ENCODE assay signal across 10 mouse cellular contexts in the genomic region with DNA sequence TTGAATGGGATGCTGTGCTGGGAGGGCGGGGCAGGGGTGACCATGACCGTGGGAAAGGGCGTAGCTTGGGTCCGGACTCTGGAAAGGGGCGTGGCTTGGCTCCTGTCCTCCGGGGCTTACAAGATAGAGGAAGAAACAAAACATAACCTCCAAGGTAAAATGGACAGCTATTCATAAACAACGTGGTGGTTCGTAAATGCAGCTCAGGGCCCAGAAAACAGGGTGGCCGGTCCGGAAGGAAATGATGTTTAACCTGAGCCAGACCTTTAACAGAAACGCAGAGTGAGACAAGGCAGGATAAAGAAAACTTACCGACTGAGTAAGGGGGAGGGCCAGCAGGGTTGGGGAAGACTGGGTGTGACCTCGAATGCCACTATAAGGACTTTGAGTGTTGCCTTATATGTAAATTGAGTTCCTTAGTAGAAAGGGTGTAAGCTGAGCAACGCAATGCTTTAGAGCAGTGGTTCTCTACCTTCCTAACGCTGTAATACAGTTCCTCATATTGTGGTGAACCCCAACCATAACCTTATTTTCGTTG. TPM values are rescaled to one million over a fixed set of nuclear protein-coding genes. Genes with fewer than 3 reads are reported as not detected.
DNase-seq lines count a peak whose midpoint lies in the region; ATAC-seq lines count a peak whose summit lies in the region.
"Had no signal": no experiment of that assay in that cellular context is flagged by ENCODE, and none has a peak within 500 bp of the region (broad histone marks: within the 10 kb centered on the region; RNA-seq: fewer than 3 reads in every experiment).

No protein-coding gene starts in this region.

- H3K9ac ChIP-seq in intestine, embryonic 14.5 days (ENCODE audit: low read length) = no peak overlapping the region
- peak overlapping the region; percentile 37 for H3K9ac ChIP-seq in liver, embryonic 13.5 days
- H3K9ac ChIP-seq in midbrain, embryonic 11.5 days (ENCODE audit: low read length) = no peak overlapping the region
- H3K9ac ChIP-seq: neural tube, embryonic 12.5 days had no signal

- DNase-seq in R1 (ENCODE audit: low read depth, low spot score) = peak; percentile 62
- DNase-seq in intestine, embryonic 14.5 days (ENCODE audit: low spot score) = no peak
- DNase-seq in liver, embryonic 13.5 days = peak; percentile 74
- DNase-seq in spleen, adult 12 weeks (ENCODE audit: low spot score) = peak; percentile 64
- no peak for DNase-seq in layer of hippocampus, postnatal 25 days (ENCODE audit: extremely low spot score in 1 of 2, low spot score in 1 of 2)
- DNase-seq in retina, postnatal 1 day = no peak
- DNase-seq in midbrain, embryonic 11.5 days (ENCODE audit: low spot score, missing footprints) = no peak

- WGBS in intestine, embryonic 14.5 days = 28% methylated on average over 16 of the region's 16 CpGs
- WGBS in liver, embryonic 13.5 days (ENCODE audit: insufficient replicate concordance) = 20% methylated on average over 16 of the region's 16 CpGs
- 55% methylated on average over 16 of the region's 16 CpGs for WGBS in midbrain, embryonic 11.5 days

- H3K36me3 ChIP-seq in intestine, embryonic 14.5 days (ENCODE audit: control insufficient read depth, insufficient read depth, low read length) = no peaks in the 10 kb centered on the region
- H3K36me3 ChIP-seq in liver, embryonic 13.5 days = no peaks in the 10 kb centered on the region
- H3K36me3 ChIP-seq in midbrain, embryonic 11.5 days (ENCODE audit: control insufficient read depth, insufficient read depth, low read length) = no peaks in the 10 kb centered on the region
- H3K36me3 ChIP-seq: neural tube, embryonic 12.5 days had no signal

- peak overlapping the region; percentile 42 for H3K4me2 ChIP-seq in intestine, embryonic 14.5 days (ENCODE audit: low read length)
- H3K4me2 ChIP-seq in liver, embryonic 13.5 days = peak overlapping the region; percentile 61
- no peak overlapping the region for H3K4me2 ChIP-seq in midbrain, embryonic 11.5 days
- H3K4me2 ChIP-seq: neural tube, embryonic 12.5 days had no signal

- H3K27ac ChIP-seq in intestine, embryonic 14.5 days (ENCODE audit: low read depth) = no peak overlapping the region
- peak overlapping the region; percentile 12; the same call in 1 of the 2 replicates for H3K27ac ChIP-seq in liver, embryonic 13.5 days
- no peak overlapping the region for H3K27ac ChIP-seq in midbrain, embryonic 11.5 days (ENCODE audit: low read depth, low read length)
- H3K27ac ChIP-seq: neural tube, embryonic 12.5 days had no signal

- ATAC-seq in erythroid progenitor cell, adult 5-6 weeks (replicated peaks; ENCODE audit: low FRiP score, poor library complexity, severe bottlenecking) = peak; percentile 94
- no peak for ATAC-seq in intestine, embryonic 14.5 days (replicated peaks; ENCODE audit: low FRiP score, low TSS enrichment, low read depth)
- peak; percentile 93 for ATAC-seq in liver, embryonic 13.5 days (ENCODE audit: low read depth)
- no peak for ATAC-seq in midbrain, embryonic 11.5 days (ENCODE audit: low FRiP score)

- H3K27me3 ChIP-seq in intestine, embryonic 14.5 days (replicated peaks; ENCODE audit: control insufficient read depth, insufficient read depth, low read length) = no peaks in the 10 kb centered on the region
- peaks cover 18% of the 10 kb centered on the region for H3K27me3 ChIP-seq in liver, embryonic 13.5 days
- no peaks in the 10 kb centered on the region for H3K27me3 ChIP-seq in midbrain, embryonic 11.5 days (ENCODE audit: control insufficient read depth, insufficient read depth, low read length)
- H3K27me3 ChIP-seq: neural tube, embryonic 12.5 days had no signal

- no peak overlapping the region for H3K4me3 ChIP-seq in intestine, embryonic 14.5 days (ENCODE audit: low read depth, low read length)
- peak overlapping the region; percentile 33 for H3K4me3 ChIP-seq in liver, embryonic 13.5 days (replicated peaks)
- no peak overlapping the region for H3K4me3 ChIP-seq in midbrain, embryonic 11.5 days (ENCODE audit: low read depth, low read length)
- H3K4me3 ChIP-seq: neural tube, embryonic 12.5 days had no signal

- H3K9me3 ChIP-seq in intestine, embryonic 14.5 days (ENCODE audit: control insufficient read depth, low read length) = no peaks in the 10 kb centered on the region
- no peaks in the 10 kb centered on the region for H3K9me3 ChIP-seq in liver, embryonic 13.5 days (replicated peaks)
- no peaks in the 10 kb centered on the region for H3K9me3 ChIP-seq in midbrain, embryonic 11.5 days (ENCODE audit: control insufficient read depth, low read length)
- H3K9me3 ChIP-seq: neural tube, embryonic 12.5 days had no signal

- H3K4me1 ChIP-seq in intestine, embryonic 14.5 days (replicated peaks; ENCODE audit: control insufficient read depth, insufficient read depth, low read length) = peaks cover 7% of the 10 kb centered on the region; the same call in 1 of the 2 replicates
- peaks cover 16% of the 10 kb centered on the region for H3K4me1 ChIP-seq in liver, embryonic 13.5 days (replicated peaks)
- H3K4me1 ChIP-seq in midbrain, embryonic 11.5 days (ENCODE audit: control insufficient read depth, insufficient read depth, low read length) = peaks cover 2% of the 10 kb centered on the region; the same call in 1 of the 2 replicates

RNA-seq across cellular contexts. Expression of a gene that starts 26.9 kb away (rescaled TPM):
- 32.7 and 50.8 TPM in 2 replicates for total RNA-seq in erythroid progenitor cell, adult 5-6 weeks (2015; ENCODE audit: low replicate concordance)
- total RNA-seq in erythroid progenitor cell, adult 5-6 weeks (2017; ENCODE audit: low replicate concordance) = 28.5 and 35.9 TPM in 2 replicates
- polyA plus RNA-seq in intestine, embryonic 14.5 days (2014; fragmentation: Nextera tagmentation; extraction: Ambion mirVana) = 0.42 and 0.80 TPM in 2 replicates
- polyA plus RNA-seq in liver, embryonic 13.5 days (2015; fragmentation: Nextera tagmentation; extraction: Ambion mirVana) = 31.6 and 33.2 TPM in 2 replicates
- under 1 TPM; 0.28 to 0.74 TPM for total RNA-seq in layer of hippocampus, postnatal 25 days (2021)
- 4.9 and 5.0 TPM in 2 replicates for polyA plus RNA-seq in midbrain, embryonic 11.5 days (2014; fragmentation: Nextera tagmentation; extraction: Ambion mirVana)

RNA-seq across cellular contexts. Expression of a gene that starts 34.3 kb away (rescaled TPM):
- total RNA-seq in erythroid progenitor cell, adult 5-6 weeks (2015; ENCODE audit: low replicate concordance) = not detected in 2 replicates
- not detected in 2 replicates for total RNA-seq in erythroid progenitor cell, adult 5-6 weeks (2017; ENCODE audit: low replicate concordance)
- polyA plus RNA-seq in intestine, embryonic 14.5 days (2014; fragmentation: Nextera tagmentation; extraction: Ambion mirVana) = not detected in 2 replicates
- polyA plus RNA-seq in liver, embryonic 13.5 days (2015; fragmentation: Nextera tagmentation; extraction: Ambion mirVana) = not detected in 2 replicates
- not detected for total RNA-seq in layer of hippocampus, postnatal 25 days (2021)
- polyA plus RNA-seq in midbrain, embryonic 11.5 days (2014; fragmentation: Nextera tagmentation; extraction: Ambion mirVana) = not detected in 2 replicates
- polyA plus RNA-seq: brain, embryonic 14.5 days; neural tube, embryonic 12.5 days had no signal

Comparison
In these comparisons a context has a peak if more than half of its experiments do, and no peak if none do; other contexts are left out.
1. DNase-seq: peak in R1 (single experiment), liver, embryonic 13.5 days (single experiment) and spleen, adult 12 weeks (single experiment); none in intestine, embryonic 14.5 days (single experiment), layer of hippocampus, postnatal 25 days (0 of 2), retina, postnatal 1 day (single experiment) and midbrain, embryonic 11.5 days (single experiment).
2. ATAC-seq: peak in erythroid progenitor cell, adult 5-6 weeks (single experiment) and liver, embryonic 13.5 days (single experiment); none in intestine, embryonic 14.5 days (single experiment) and midbrain, embryonic 11.5 days (single experiment).